Mouse (Mus musculus): Measurements from ENCODE around the gene Mmp14.

- TF ChIP-seq TAL1 (IDR thresholded peaks at IDR 0.05; ENCODE audit: low read length) (no peak), GATA1 (IDR thresholded peaks at IDR 0.05; ENCODE audit: low read length) (no peak)
These were observed 29.7 kb upstream of the Mmp14 start for GRCm38 (mm10) chr14:54401723-54402122.

All from erythroblast, embryonic 14.5 days (primary cell).